Mouse (Mus musculus) C2C12 (cell line): ENCODE measurements at regions not wholly inside any gene's neighbourhood (a gene's known extent, or its start where the extent isn't known, plus 50 kb on each side); places are given as distances from the start of the nearest gene placed in this dataset.

Source experiments
- H3K27me3 ChIP-seq: one replicate; pipeline ENCODE4 v1.6.1; 2011; ENCODE audit not compliant: control insufficient read depth, insufficient read depth, insufficient read length
- H3K36me3 ChIP-seq: one replicate; pipeline ENCODE4 v1.6.1; 2011; ENCODE audit not compliant: control insufficient read depth, insufficient read depth
- H3K4me3 ChIP-seq: one replicate; pipeline ENCODE4 v1.5.1; 2011; ENCODE audit warnings: mild to moderate bottlenecking, control low read depth; ENCODE audit not compliant: poor library complexity, insufficient read depth, severe bottlenecking
- H3K79me2 ChIP-seq: one replicate; pipeline ENCODE4 v1.6.1; 2011; ENCODE audit not compliant: control insufficient read depth, insufficient read depth
- H3K79me3 ChIP-seq: one replicate; pipeline ENCODE4 v1.6.1; 2011; ENCODE audit warnings: low read depth, control low read depth
- H3ac ChIP-seq: one replicate; pipeline ENCODE3; 2011; ENCODE audit warnings: low read depth; ENCODE audit not compliant: control insufficient read depth, insufficient read length
- CEBPB ChIP-seq: IDR thresholded peaks from one replicate; pipeline ENCODE4 v1.6.1; 2011; ENCODE audit warnings: low read depth, mild to moderate bottlenecking, control low read depth, moderate library complexity
- CTCF ChIP-seq: IDR thresholded peaks from one replicate; pipeline ENCODE4 v1.5.1; 2011; ENCODE audit not compliant: control insufficient read depth, insufficient read depth, insufficient read length
- FOSL1 ChIP-seq: IDR thresholded peaks from one replicate; pipeline ENCODE4 v1.8.0; 2011; ENCODE audit warnings: mild to moderate bottlenecking, low read length; ENCODE audit not compliant: poor library complexity, insufficient read depth, severe bottlenecking
- MAX ChIP-seq: IDR thresholded peaks from one replicate; pipeline ENCODE4 v1.6.1; 2011; ENCODE audit warnings: mild to moderate bottlenecking, control low read depth
- MYOD1 ChIP-seq: IDR thresholded peaks from one replicate; pipeline ENCODE4 v1.6.1; 2011; ENCODE audit warnings: low read depth; ENCODE audit not compliant: control insufficient read depth, insufficient read length
- MYOG ChIP-seq: IDR thresholded peaks from one replicate; pipeline ENCODE4 v1.6.1; 2011; ENCODE audit not compliant: control insufficient read depth, insufficient read length; ENCODE audit errors: extremely low read depth
- USF1 ChIP-seq: IDR thresholded peaks from one replicate; pipeline ENCODE4 v1.6.1; 2011; ENCODE audit warnings: low read depth, mild to moderate bottlenecking, control low read depth, moderate library complexity

GRCm38 (mm10) chr16:76899083-76899482 is 114.4 kb upstream of the Usp25 start:
- H3ac ChIP-seq = no peak overlapping the region
- no peaks in the 10 kb centered on the region for H3K36me3 ChIP-seq
- H3K79me2 ChIP-seq = no peaks in the 10 kb centered on the region
- H3K79me3 ChIP-seq = no peaks in the 10 kb centered on the region
- H3K4me3 ChIP-seq = no peak overlapping the region
- no peaks in the 10 kb centered on the region for H3K27me3 ChIP-seq
- TF ChIP-seq MYOD1 (no peak), USF1 (no peak), CEBPB (no peak), FOSL1 (no peak), MAX (no peak), CTCF (no peak), MYOG (no peak)

- H3K79me3 ChIP-seq = no peaks in the 10 kb centered on the region
- no peak overlapping the region for H3K4me3 ChIP-seq
- TF ChIP-seq USF1 = no peak
- TF ChIP-seq FOSL1 = no peak
- TF ChIP-seq CEBPB = no peak
- TF ChIP-seq MYOG = no peak
- no peak for TF ChIP-seq MAX
- TF ChIP-seq MYOD1 = no peak
- TF ChIP-seq CTCF = no peak
- H3K79me2 ChIP-seq = no peaks in the 10 kb centered on the region
- H3K27me3 ChIP-seq = no peaks in the 10 kb centered on the region
- H3ac ChIP-seq = no peak overlapping the region
- no peaks in the 10 kb centered on the region for H3K36me3 ChIP-seq
Measured at GRCm38 (mm10) chr16:76896305-76896704, 117.2 kb upstream of the Usp25 start.

- Histone ChIP-seq H3K4me3 (no peak overlapping the region), H3K79me2 (no peaks in the 10 kb centered on the region), H3K36me3 (no peaks in the 10 kb centered on the region), H3K79me3 (no peaks in the 10 kb centered on the region), H3ac (no peak overlapping the region), H3K27me3 (no peaks in the 10 kb centered on the region)
- no peak for TF ChIP-seq CTCF
- TF ChIP-seq USF1 = no peak
- TF ChIP-seq CEBPB = no peak
- no peak for TF ChIP-seq MYOD1
- TF ChIP-seq MAX = no peak
- TF ChIP-seq FOSL1 = no peak
- no peak for TF ChIP-seq MYOG
Measured at GRCm38 (mm10) chr16:76895781-76896180, 117.7 kb upstream of the Usp25 start.

GRCm38 (mm10) chr16:76878576-76878975 is 134.9 kb upstream of the Usp25 start:
- no peaks in the 10 kb centered on the region for H3K79me2 ChIP-seq
- TF ChIP-seq FOSL1 = no peak
- no peak for TF ChIP-seq MYOD1
- no peak for TF ChIP-seq USF1
- TF ChIP-seq MAX = no peak
- TF ChIP-seq CTCF = no peak
- no peak for TF ChIP-seq MYOG
- TF ChIP-seq CEBPB = no peak
- no peak overlapping the region for H3K4me3 ChIP-seq
- no peaks in the 10 kb centered on the region for H3K27me3 ChIP-seq
- no peak overlapping the region for H3ac ChIP-seq
- no peaks in the 10 kb centered on the region for H3K36me3 ChIP-seq
- H3K79me3 ChIP-seq = no peaks in the 10 kb centered on the region

- no peak overlapping the region for H3ac ChIP-seq
- H3K4me3 ChIP-seq = no peak overlapping the region
- no peaks in the 10 kb centered on the region for H3K36me3 ChIP-seq
- no peaks in the 10 kb centered on the region for H3K27me3 ChIP-seq
- TF ChIP-seq USF1 (no peak), MYOD1 (no peak), MAX (no peak), MYOG (no peak), CEBPB (no peak)
- no peaks in the 10 kb centered on the region for H3K79me2 ChIP-seq
- no peaks in the 10 kb centered on the region for H3K79me3 ChIP-seq
Measured at GRCm38 (mm10) chr16:76875397-76876018, 138.0 kb upstream of the Usp25 start.

GRCm38 (mm10) chr16:76866465-76866802 is 147.1 kb upstream of the Usp25 start:
- no peaks in the 10 kb centered on the region for H3K27me3 ChIP-seq
- H3K79me2 ChIP-seq = no peaks in the 10 kb centered on the region
- no peaks in the 10 kb centered on the region for H3K36me3 ChIP-seq
- TF ChIP-seq MAX (no peak), USF1 (no peak), FOSL1 (no peak), CEBPB (no peak), CTCF (no peak), MYOG (no peak), MYOD1 (no peak)
- H3K4me3 ChIP-seq = no peak overlapping the region
- H3ac ChIP-seq = no peak overlapping the region
- H3K79me3 ChIP-seq = no peaks in the 10 kb centered on the region
